Mouse (Mus musculus): ENCODE results near the gene Xpo4. TPM values are rescaled to one million over a fixed set of nuclear protein-coding genes. Genes with fewer than 3 reads are reported as not detected.

Gene Xpo4
- polyA plus RNA-seq, 1 experiment from 2014 or later, result 19.2 TPM

- no peak overlapping the region for H3K9ac ChIP-seq
- 87% methylated on average over 5 of the region's 5 CpGs for WGBS
- ATAC-seq (ENCODE audit: insufficient number of reproducible peaks, low FRiP score), result no peak
- H3K4me2 ChIP-seq, result no peak overlapping the region
- no peak overlapping the region for H3K4me3 ChIP-seq
- H3K4me1 ChIP-seq (replicated peaks), result no peaks in the 10 kb centered on the region
- no peaks in the 10 kb centered on the region for H3K9me3 ChIP-seq (replicated peaks)
- H3K27me3 ChIP-seq (replicated peaks), result no peaks in the 10 kb centered on the region
- no peak overlapping the region for H3K27ac ChIP-seq (ENCODE audit: poor library complexity, severe bottlenecking)
- peaks cover 6% of the 10 kb centered on the region for H3K36me3 ChIP-seq
These were observed 110.8 kb downstream of the Xpo4 start for GRCm38 (mm10) chr14:57554434-57554833.

GRCm38 (mm10) chr14:57552945-57553344 is 112.3 kb downstream of the Xpo4 start:
- Histone ChIP-seq H3K4me1 (replicated peaks) (no peaks in the 10 kb centered on the region), H3K36me3 (peaks cover 10% of the 10 kb centered on the region), H3K27ac (ENCODE audit: poor library complexity, severe bottlenecking) (no peak overlapping the region), H3K27me3 (replicated peaks) (no peaks in the 10 kb centered on the region), H3K9ac (no peak overlapping the region), H3K9me3 (replicated peaks) (no peaks in the 10 kb centered on the region), H3K4me2 (no peak overlapping the region), H3K4me3 (no peak overlapping the region)
- no peak for ATAC-seq (ENCODE audit: insufficient number of reproducible peaks, low FRiP score)

GRCm38 (mm10) chr14:57547062-57547461 is 118.2 kb downstream of the Xpo4 start:
- Histone ChIP-seq H3K4me3 (no peak overlapping the region), H3K9me3 (replicated peaks) (no peaks in the 10 kb centered on the region; the same call in 1 of the 2 replicates), H3K27ac (ENCODE audit: poor library complexity, severe bottlenecking) (no peak overlapping the region), H3K36me3 (peaks cover 10% of the 10 kb centered on the region), H3K4me1 (replicated peaks) (0 out of 2 replicates have a peak, but pooled peaks cover 4% of the 10 kb centered on the region), H3K4me2 (no peak overlapping the region), H3K27me3 (replicated peaks) (peaks cover 3% of the 10 kb centered on the region; the same call in 1 of the 2 replicates), H3K9ac (no peak overlapping the region)
- ATAC-seq (ENCODE audit: insufficient number of reproducible peaks, low FRiP score), result no peak
- WGBS, result 82% methylated on average over 5 of the region's 5 CpGs

GRCm38 (mm10) chr14:57546557-57547021 is 118.6 kb downstream of the Xpo4 start:
- H3K36me3 ChIP-seq, result peaks cover 10% of the 10 kb centered on the region
- no peaks in the 10 kb centered on the region; the same call in 1 of the 2 replicates for H3K9me3 ChIP-seq (replicated peaks)
- peaks cover 3% of the 10 kb centered on the region; the same call in 1 of the 2 replicates for H3K27me3 ChIP-seq (replicated peaks)
- H3K27ac ChIP-seq (ENCODE audit: poor library complexity, severe bottlenecking), result no peak overlapping the region
- 25% methylated on average over 13 of the region's 13 CpGs for WGBS
- H3K4me3 ChIP-seq, result no peak overlapping the region
- H3K9ac ChIP-seq, result no peak overlapping the region
- H3K4me2 ChIP-seq, result no peak overlapping the region
- H3K4me1 ChIP-seq (replicated peaks), result 0 out of 2 replicates have a peak, but pooled peaks cover 4% of the 10 kb centered on the region
- no peak for ATAC-seq (ENCODE audit: insufficient number of reproducible peaks, low FRiP score)

GRCm38 (mm10) chr14:57546131-57546530 is 119.1 kb downstream of the Xpo4 start:
- Histone ChIP-seq H3K4me2 (no peak overlapping the region), H3K36me3 (peaks cover 10% of the 10 kb centered on the region), H3K4me1 (replicated peaks) (0 out of 2 replicates have a peak, but pooled peaks cover 4% of the 10 kb centered on the region), H3K9ac (no peak overlapping the region), H3K27ac (ENCODE audit: poor library complexity, severe bottlenecking) (no peak overlapping the region), H3K9me3 (replicated peaks) (no peaks in the 10 kb centered on the region; the same call in 1 of the 2 replicates), H3K4me3 (no peak overlapping the region), H3K27me3 (replicated peaks) (peaks cover 7% of the 10 kb centered on the region; the same call in 1 of the 2 replicates)
- no peak for ATAC-seq (ENCODE audit: insufficient number of reproducible peaks, low FRiP score)
- WGBS, result 78% methylated on average over 8 of the region's 8 CpGs

- H3K27me3 ChIP-seq (replicated peaks), result peaks cover 13% of the 10 kb centered on the region; the same call in 1 of the 2 replicates
- H3K4me1 ChIP-seq (replicated peaks), result 0 out of 2 replicates have a peak, but pooled peaks cover 4% of the 10 kb centered on the region
- no peak overlapping the region for H3K4me3 ChIP-seq
- no peak for ATAC-seq (ENCODE audit: insufficient number of reproducible peaks, low FRiP score)
- H3K4me2 ChIP-seq, result no peak overlapping the region
- no peaks in the 10 kb centered on the region; the same call in 1 of the 2 replicates for H3K9me3 ChIP-seq (replicated peaks)
- WGBS, result 81% methylated on average over 17 of the region's 17 CpGs
- H3K9ac ChIP-seq, result no peak overlapping the region
- H3K36me3 ChIP-seq, result peaks cover 10% of the 10 kb centered on the region
- no peak overlapping the region for H3K27ac ChIP-seq (ENCODE audit: poor library complexity, severe bottlenecking)
These were observed 119.7 kb downstream of the Xpo4 start for GRCm38 (mm10) chr14:57545526-57545925.

- no peak overlapping the region for H3K4me3 ChIP-seq
- H3K9me3 ChIP-seq (replicated peaks), result no peaks in the 10 kb centered on the region; the same call in 1 of the 2 replicates
- peaks cover 13% of the 10 kb centered on the region; the same call in 1 of the 2 replicates for H3K27me3 ChIP-seq (replicated peaks)
- 0 out of 2 replicates have a peak, but pooled peaks cover 4% of the 10 kb centered on the region for H3K4me1 ChIP-seq (replicated peaks)
- no peak for ATAC-seq (ENCODE audit: insufficient number of reproducible peaks, low FRiP score)
- 82% methylated on average over 13 of the region's 13 CpGs for WGBS
- H3K36me3 ChIP-seq, result no peaks in the 10 kb centered on the region
- no peak overlapping the region for H3K9ac ChIP-seq
- no peak overlapping the region for H3K4me2 ChIP-seq
- no peak overlapping the region for H3K27ac ChIP-seq (ENCODE audit: poor library complexity, severe bottlenecking)
These were observed 121.7 kb downstream of the Xpo4 start for GRCm38 (mm10) chr14:57543420-57544039.

GRCm38 (mm10) chr14:57542231-57542630 is 123.0 kb downstream of the Xpo4 start:
- Histone ChIP-seq H3K27ac (ENCODE audit: poor library complexity, severe bottlenecking) (no peak overlapping the region), H3K9ac (0 out of 2 replicates have a peak overlapping the region, but pooled peaks have one; percentile 52), H3K4me3 (peak overlapping the region; percentile 24; the same call in 1 of the 2 replicates), H3K27me3 (replicated peaks) (peaks cover 13% of the 10 kb centered on the region; the same call in 1 of the 2 replicates), H3K36me3 (no peaks in the 10 kb centered on the region), H3K9me3 (replicated peaks) (no peaks in the 10 kb centered on the region; the same call in 1 of the 2 replicates), H3K4me1 (replicated peaks) (peaks cover 15% of the 10 kb centered on the region), H3K4me2 (peak overlapping the region; percentile 59)
- 0 out of 2 replicates have a peak, but pooled peaks have one; percentile 29 for ATAC-seq (ENCODE audit: insufficient number of reproducible peaks, low FRiP score)
- WGBS, result 47% methylated on average over 34 of the region's 34 CpGs

- H3K9me3 ChIP-seq (replicated peaks), result no peaks in the 10 kb centered on the region; the same call in 1 of the 2 replicates
- WGBS, result 75% methylated on average over 11 of the region's 11 CpGs
- H3K4me3 ChIP-seq, result no peak overlapping the region
- no peaks in the 10 kb centered on the region for H3K36me3 ChIP-seq
- H3K9ac ChIP-seq, result no peak overlapping the region
- H3K4me2 ChIP-seq, result no peak overlapping the region
- H3K27me3 ChIP-seq (replicated peaks), result peaks cover 13% of the 10 kb centered on the region; the same call in 1 of the 2 replicates
- no peak overlapping the region for H3K27ac ChIP-seq (ENCODE audit: poor library complexity, severe bottlenecking)
- no peak for ATAC-seq (ENCODE audit: insufficient number of reproducible peaks, low FRiP score)
- peaks cover 24% of the 10 kb centered on the region for H3K4me1 ChIP-seq (replicated peaks)
These were observed 124.5 kb downstream of the Xpo4 start for GRCm38 (mm10) chr14:57540683-57541082.

GRCm38 (mm10) chr14:57537261-57538015 is 127.8 kb downstream of the Xpo4 start:
- Histone ChIP-seq H3K4me3 (no peak overlapping the region), H3K4me2 (peak overlapping the region; percentile 50), H3K36me3 (no peaks in the 10 kb centered on the region), H3K9ac (peak overlapping the region; percentile 24), H3K27me3 (replicated peaks) (peaks cover 24% of the 10 kb centered on the region), H3K4me1 (replicated peaks) (peaks cover 41% of the 10 kb centered on the region), H3K27ac (ENCODE audit: poor library complexity, severe bottlenecking) (peak overlapping the region; percentile 69), H3K9me3 (replicated peaks) (no peaks in the 10 kb centered on the region; the same call in 1 of the 2 replicates)
- 0 out of 2 replicates have a peak, but pooled peaks have one; percentile 24 for ATAC-seq (ENCODE audit: insufficient number of reproducible peaks, low FRiP score)
- WGBS, result 11% methylated on average over 16 of the region's 16 CpGs

- ATAC-seq (ENCODE audit: insufficient number of reproducible peaks, low FRiP score), result no peak
- Histone ChIP-seq H3K4me3 (no peak overlapping the region), H3K9me3 (replicated peaks) (no peaks in the 10 kb centered on the region), H3K9ac (no peak overlapping the region), H3K36me3 (no peaks in the 10 kb centered on the region), H3K4me1 (replicated peaks) (peaks cover 41% of the 10 kb centered on the region), H3K27me3 (replicated peaks) (peaks cover 26% of the 10 kb centered on the region), H3K4me2 (peak overlapping the region; percentile 50), H3K27ac (ENCODE audit: poor library complexity, severe bottlenecking) (peak overlapping the region; percentile 69)
- WGBS, result 46% methylated on average over 9 of the region's 9 CpGs
These were observed 128.4 kb downstream of the Xpo4 start for GRCm38 (mm10) chr14:57536820-57537219.
